ENCODE assay signal across 7 mouse cellular contexts in the genomic region with DNA sequence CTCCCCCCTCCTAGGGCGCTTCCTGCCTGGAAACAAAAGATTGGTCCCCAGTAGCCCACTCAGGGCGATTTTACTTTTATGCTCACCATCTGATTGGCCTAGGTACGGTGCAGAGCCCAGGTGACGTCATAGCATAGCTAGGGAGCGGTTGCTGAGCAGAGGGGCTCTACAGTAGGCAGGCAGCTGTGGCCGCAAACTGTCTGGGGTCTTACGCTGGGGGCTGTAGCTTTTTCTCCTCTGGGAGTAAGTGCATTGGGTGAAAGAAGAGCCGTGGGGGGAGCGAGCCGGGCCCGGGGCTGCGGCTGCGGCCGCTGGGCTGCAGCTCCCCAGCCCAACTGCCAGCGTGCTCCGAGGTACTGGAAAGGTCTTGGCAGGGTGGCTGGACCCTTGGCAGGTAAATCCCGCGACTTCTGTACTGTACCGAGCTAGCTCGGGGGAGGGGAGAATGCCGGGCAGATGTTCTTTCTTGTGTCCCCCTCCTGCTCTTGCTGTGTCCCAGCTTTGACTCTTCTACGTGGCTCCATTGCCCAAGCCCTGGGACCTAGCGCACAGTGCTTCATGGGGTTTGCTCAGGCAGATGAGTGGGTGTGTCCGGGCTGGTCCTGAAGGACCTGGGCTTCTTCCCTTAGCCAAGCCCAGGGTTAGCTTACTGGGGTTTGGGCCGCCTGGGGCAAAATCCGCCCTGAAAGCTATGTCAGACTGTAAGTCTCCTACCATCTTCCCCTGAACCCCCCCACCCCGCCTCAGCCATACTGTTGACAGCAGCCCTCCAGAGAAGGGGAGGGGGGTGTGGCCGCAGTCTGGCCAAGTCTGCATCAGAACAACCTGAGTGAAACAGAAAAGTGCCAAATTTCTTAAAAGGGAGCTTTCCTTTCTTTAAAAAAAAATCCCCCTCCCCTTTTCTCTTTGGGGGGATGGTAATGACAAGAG.
A peak's percentile ranks its signal among the peaks of the same experiment; 100 is the strongest.
DNase-seq lines count a peak whose midpoint lies in the region; ATAC-seq lines count a peak whose summit lies in the region.

No protein-coding gene starts in this region.

- DNase-seq in WW6 (ENCODE audit: low read depth, low spot score): peak; percentile 24
- DNase-seq in forebrain, embryonic 11.5 days (ENCODE audit: low spot score): peak; percentile 65
- DNase-seq in left cerebral cortex, postnatal 4 days: peak; percentile 41
- peak; percentile 37 for DNase-seq in testis, postnatal 10 days (ENCODE audit: low spot score)

- peak overlapping the region; percentile 62 for H3K9ac ChIP-seq in forebrain, embryonic 11.5 days (ENCODE audit: low read length)
- H3K9ac ChIP-seq in hindbrain, embryonic 15.5 days: peak overlapping the region; percentile 63
- peak overlapping the region; percentile 58 for H3K9ac ChIP-seq in midbrain, embryonic 15.5 days

- no peaks in the 10 kb centered on the region for H3K9me3 ChIP-seq in forebrain, embryonic 11.5 days (ENCODE audit: control insufficient read depth, low read length)
- H3K9me3 ChIP-seq in hindbrain, embryonic 15.5 days: no peaks in the 10 kb centered on the region
- H3K9me3 ChIP-seq in midbrain, embryonic 15.5 days: no peaks in the 10 kb centered on the region

- 24% methylated on average over 28 of the region's 28 CpGs for WGBS in forebrain, embryonic 11.5 days
- WGBS in hindbrain, embryonic 15.5 days: 20% methylated on average over 27 of the region's 28 CpGs
- WGBS in midbrain, embryonic 15.5 days: 22% methylated on average over 20 of the region's 28 CpGs

- H3K36me3 ChIP-seq in forebrain, embryonic 11.5 days (ENCODE audit: control insufficient read depth, insufficient read depth, low read length): no peaks in the 10 kb centered on the region
- no peaks in the 10 kb centered on the region for H3K36me3 ChIP-seq in hindbrain, embryonic 15.5 days
- no peaks in the 10 kb centered on the region for H3K36me3 ChIP-seq in midbrain, embryonic 15.5 days (replicated peaks)

- H3K4me3 ChIP-seq in brown adipose tissue, adult 24 weeks (ENCODE audit: insufficient read depth, low read depth, low read length): peak overlapping the region; percentile 22; the same call in 1 of the 2 replicates
- peak overlapping the region; percentile 51 for H3K4me3 ChIP-seq in forebrain, embryonic 11.5 days (ENCODE audit: low read depth, low read length)
- H3K4me3 ChIP-seq in hindbrain, embryonic 15.5 days: peak overlapping the region; percentile 58
- peak overlapping the region; percentile 57 for H3K4me3 ChIP-seq in midbrain, embryonic 15.5 days

- H3K4me2 ChIP-seq in forebrain, embryonic 11.5 days (ENCODE audit: low read depth, low read length, severe bottlenecking): peak overlapping the region; percentile 50
- peak overlapping the region; percentile 57 for H3K4me2 ChIP-seq in hindbrain, embryonic 15.5 days
- peak overlapping the region; percentile 51 for H3K4me2 ChIP-seq in midbrain, embryonic 15.5 days

- H3K27me3 ChIP-seq in forebrain, embryonic 11.5 days (ENCODE audit: control insufficient read depth, insufficient read depth, low read length): peaks cover 2% of the 10 kb centered on the region; the same call in 1 of the 2 replicates
- no peaks in the 10 kb centered on the region for H3K27me3 ChIP-seq in hindbrain, embryonic 15.5 days
- H3K27me3 ChIP-seq in midbrain, embryonic 15.5 days (replicated peaks): peaks cover 10% of the 10 kb centered on the region

- intact Hi-C loops in left cerebral cortex, postnatal 4 days (cut with DNase I): loop anchor here (5.0 to 10.0 kb wide), 3 partner anchors 142 to 840 kb away; no protein-coding TSS in a partner anchor

- ATAC-seq in forebrain, embryonic 11.5 days (replicated peaks; ENCODE audit: low FRiP score): peak; percentile 97
- peak; percentile 99 for ATAC-seq in hindbrain, embryonic 15.5 days (ENCODE audit: low FRiP score, low read depth)
- ATAC-seq in midbrain, embryonic 15.5 days (replicated peaks): peak; percentile 99

- no peak overlapping the region for H3K27ac ChIP-seq in brown adipose tissue, adult 24 weeks (replicated peaks; ENCODE audit: low read depth, low read length)
- H3K27ac ChIP-seq in forebrain, embryonic 11.5 days (ENCODE audit: low read depth, low read length): 0 out of 2 replicates have a peak overlapping the region, but pooled peaks have one; percentile 37
- H3K27ac ChIP-seq in hindbrain, embryonic 15.5 days (replicated peaks): peak overlapping the region; percentile 79
- peak overlapping the region; percentile 77 for H3K27ac ChIP-seq in midbrain, embryonic 15.5 days

- H3K4me1 ChIP-seq in brown adipose tissue, adult 24 weeks (ENCODE audit: control insufficient read depth, insufficient read depth, insufficient read length, low read length): no peaks in the 10 kb centered on the region
- H3K4me1 ChIP-seq in forebrain, embryonic 11.5 days (replicated peaks; ENCODE audit: control insufficient read depth, insufficient read depth, low read length): no peaks in the 10 kb centered on the region
- H3K4me1 ChIP-seq in hindbrain, embryonic 15.5 days (replicated peaks): 0 out of 2 replicates have a peak, but pooled peaks cover 12% of the 10 kb centered on the region
- peaks cover 7% of the 10 kb centered on the region; the same call in 1 of the 2 replicates for H3K4me1 ChIP-seq in midbrain, embryonic 15.5 days
